Mouse (Mus musculus): ENCODE measurements at regions not wholly inside any gene's neighbourhood (a gene's known extent, or its start where the extent isn't known, plus 50 kb on each side); places are given as distances from the start of the nearest gene placed in this dataset.

DNA sequence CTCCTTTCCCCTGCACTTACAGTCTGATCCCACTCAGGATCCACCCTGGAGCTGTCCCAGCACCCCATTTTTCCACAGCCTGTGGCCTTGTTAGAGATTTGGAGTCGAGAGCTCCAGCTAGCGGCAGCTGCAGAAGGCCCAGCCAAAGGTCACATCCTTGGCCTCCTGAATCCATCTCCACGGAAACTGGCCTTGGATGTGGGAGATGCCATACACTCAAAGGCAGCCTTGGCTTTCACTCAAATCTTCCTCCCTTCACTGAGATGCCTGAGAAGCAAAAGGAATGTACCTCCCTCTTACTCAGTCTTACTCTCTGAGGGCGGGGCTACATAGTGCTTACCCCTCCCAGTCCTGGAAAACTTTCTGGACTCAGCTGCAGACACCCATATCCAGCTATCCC lies 56.2 kb upstream of the Ky start:
- H3K9me3 ChIP-seq (replicated peaks) = no peaks in the 10 kb centered on the region
- H3K4me3 ChIP-seq = no peak overlapping the region
- no peaks in the 10 kb centered on the region for H3K4me1 ChIP-seq
- H3K27me3 ChIP-seq (ENCODE audit: low read depth, poor library complexity, severe bottlenecking) = no peaks in the 10 kb centered on the region
- no peak overlapping the region for H3K27ac ChIP-seq
- no peaks in the 10 kb centered on the region for H3K36me3 ChIP-seq
- WGBS = 93% methylated on average over 4 of the region's 4 CpGs
- no peak for DNase-seq (ENCODE audit: low spot score)

DNA sequence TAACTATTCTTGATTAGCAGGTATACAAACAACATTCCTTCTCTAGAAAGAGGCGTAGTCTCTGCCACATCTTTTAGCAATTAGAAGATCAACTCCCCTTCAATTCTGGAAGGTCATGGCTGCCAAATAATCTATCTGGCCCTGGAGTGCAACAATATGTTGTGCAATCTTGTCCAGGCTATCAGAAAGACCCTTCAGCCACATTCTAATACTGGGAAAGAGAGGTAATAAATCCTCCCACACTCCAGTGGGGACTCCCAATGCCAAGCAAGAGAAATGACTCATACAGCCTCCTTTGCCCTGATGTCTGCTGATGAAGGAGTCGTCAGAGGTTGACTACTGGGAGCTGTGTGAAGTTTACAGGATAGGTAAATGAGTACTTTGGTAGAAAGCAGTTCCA lies 59.5 kb upstream of the Ky start:
- WGBS = 58% methylated on average over 2 of the region's 2 CpGs
- no peak overlapping the region for H3K27ac ChIP-seq
- H3K4me1 ChIP-seq = no peaks in the 10 kb centered on the region
- H3K27me3 ChIP-seq (ENCODE audit: low read depth, poor library complexity, severe bottlenecking) = no peaks in the 10 kb centered on the region
- H3K4me3 ChIP-seq = no peak overlapping the region
- DNase-seq (ENCODE audit: low spot score) = no peak
- no peaks in the 10 kb centered on the region for H3K36me3 ChIP-seq
- H3K9me3 ChIP-seq (replicated peaks) = no peaks in the 10 kb centered on the region

DNA sequence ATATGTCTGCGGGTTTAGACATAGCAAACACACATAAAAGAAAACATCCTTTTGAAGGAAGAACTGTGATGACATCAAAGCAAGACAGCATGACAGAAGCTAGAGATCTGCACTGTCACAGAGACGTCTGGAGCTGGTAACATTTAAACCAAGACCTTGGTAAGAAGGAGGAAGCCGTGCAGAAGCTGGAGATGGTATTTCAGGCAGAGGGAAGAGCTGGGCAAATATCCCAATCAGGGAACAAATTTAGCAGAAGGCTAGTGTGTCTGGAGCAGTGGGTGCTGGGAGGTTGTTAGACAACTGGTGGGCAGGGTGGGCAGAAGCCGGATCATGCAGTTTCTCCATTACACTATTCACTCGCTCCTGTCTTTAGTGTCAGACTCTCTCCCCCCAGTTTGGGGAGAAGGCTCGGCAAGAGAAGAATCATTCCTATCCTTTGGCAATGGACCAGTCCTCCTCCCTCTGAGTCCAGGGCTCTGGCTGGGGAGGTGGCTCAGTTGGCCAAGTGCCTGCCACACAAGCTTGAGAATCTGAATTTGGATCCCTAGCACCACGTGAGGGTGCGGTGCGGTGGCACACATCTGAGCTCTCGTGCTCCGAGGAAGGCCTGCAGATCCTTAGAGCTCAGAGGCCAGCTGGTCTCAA lies 63.2 kb upstream of the Ky start:
- no peak for DNase-seq (ENCODE audit: low spot score)
- no peak overlapping the region for H3K27ac ChIP-seq
- H3K36me3 ChIP-seq = no peaks in the 10 kb centered on the region
- H3K4me3 ChIP-seq = no peak overlapping the region
- H3K27me3 ChIP-seq (ENCODE audit: low read depth, poor library complexity, severe bottlenecking) = no peaks in the 10 kb centered on the region
- H3K9me3 ChIP-seq (replicated peaks) = no peaks in the 10 kb centered on the region
- H3K4me1 ChIP-seq = no peaks in the 10 kb centered on the region
- 89% methylated on average over 11 of the region's 11 CpGs for WGBS

DNA sequence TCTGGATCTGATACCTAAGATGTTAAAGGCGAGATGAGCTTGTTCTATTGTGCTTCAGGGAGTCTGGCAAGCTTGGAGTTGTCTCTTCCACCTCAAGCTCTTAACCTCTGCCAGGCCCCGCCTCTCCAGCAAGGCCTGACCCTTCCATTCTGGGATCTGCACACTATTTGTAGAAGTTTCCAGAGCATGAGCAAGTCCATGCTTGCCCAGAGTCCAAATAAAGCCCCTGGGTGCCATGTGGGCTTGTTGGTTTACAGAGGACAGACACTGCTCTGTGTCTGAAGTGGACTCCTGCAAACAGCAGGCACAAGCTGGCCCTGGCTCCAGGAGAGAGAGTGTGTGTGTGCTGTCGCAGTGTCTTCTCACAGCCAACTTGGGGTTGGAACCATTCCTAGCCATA lies 67.9 kb upstream of the Ky start:
- H3K27ac ChIP-seq = no peak overlapping the region
- no peak for DNase-seq (ENCODE audit: low spot score)
- no peaks in the 10 kb centered on the region for H3K4me1 ChIP-seq
- no peaks in the 10 kb centered on the region for H3K27me3 ChIP-seq (ENCODE audit: low read depth, poor library complexity, severe bottlenecking)
- H3K36me3 ChIP-seq = no peaks in the 10 kb centered on the region
- no peak overlapping the region for H3K4me3 ChIP-seq
- H3K9me3 ChIP-seq (replicated peaks) = no peaks in the 10 kb centered on the region
- WGBS = 87% methylated on average over 3 of the region's 3 CpGs

DNA sequence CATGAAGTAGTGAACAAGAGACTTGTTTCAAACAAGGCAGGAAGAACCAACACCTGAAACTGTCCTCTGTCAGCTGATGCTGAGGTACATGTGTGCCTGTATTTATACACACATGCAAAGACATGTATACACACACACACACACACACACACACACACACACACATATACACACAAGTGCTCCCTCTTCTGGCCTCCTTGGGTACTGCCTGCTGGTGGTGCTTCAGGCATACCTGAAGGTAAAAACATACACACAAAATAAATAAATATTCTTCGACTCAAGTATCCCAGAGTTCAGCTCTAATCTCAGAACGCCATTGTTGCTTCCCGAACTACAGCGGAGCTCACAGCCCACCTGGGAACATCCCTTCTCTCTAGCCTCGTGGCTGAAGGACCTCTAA lies 69.2 kb upstream of the Ky start:
- Histone ChIP-seq H3K4me1 (no peaks in the 10 kb centered on the region), H3K36me3 (no peaks in the 10 kb centered on the region), H3K27me3 (ENCODE audit: low read depth, poor library complexity, severe bottlenecking) (no peaks in the 10 kb centered on the region; the same call in 1 of the 2 replicates), H3K4me3 (no peak overlapping the region), H3K9me3 (replicated peaks) (no peaks in the 10 kb centered on the region), H3K27ac (no peak overlapping the region)
- 93% methylated on average over 5 of the region's 5 CpGs for WGBS
- DNase-seq (ENCODE audit: low spot score) = no peak

DNA sequence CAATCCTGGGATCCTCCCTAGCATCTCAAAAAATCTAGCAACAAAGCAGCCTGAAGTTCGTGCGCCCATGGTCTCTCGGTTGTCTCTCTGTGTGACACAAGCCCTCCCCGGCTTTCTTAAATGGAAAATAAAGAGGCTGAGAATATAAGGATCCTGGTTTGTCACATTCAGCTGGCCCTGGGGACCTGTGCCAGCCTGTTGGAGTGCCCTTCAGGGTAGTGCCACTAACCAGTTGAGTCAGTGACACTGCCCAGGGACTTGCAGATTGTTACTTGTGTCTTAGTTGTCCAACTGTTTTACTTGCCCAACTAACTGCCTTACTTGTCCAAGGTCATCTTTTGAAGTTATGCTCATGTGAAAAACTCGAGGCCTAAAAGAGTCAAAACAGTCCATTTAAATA lies 73.5 kb upstream of the Ephb1 start:
- Histone ChIP-seq H3K27me3 (ENCODE audit: low read depth, poor library complexity, severe bottlenecking) (peaks cover 51% of the 10 kb centered on the region), H3K27ac (no peak overlapping the region), H3K9me3 (replicated peaks) (no peaks in the 10 kb centered on the region), H3K4me1 (peaks cover 21% of the 10 kb centered on the region), H3K4me3 (no peak overlapping the region), H3K36me3 (no peaks in the 10 kb centered on the region)
- DNase-seq (ENCODE audit: low spot score) = no peak
- 92% methylated on average over 5 of the region's 5 CpGs for WGBS

DNA sequence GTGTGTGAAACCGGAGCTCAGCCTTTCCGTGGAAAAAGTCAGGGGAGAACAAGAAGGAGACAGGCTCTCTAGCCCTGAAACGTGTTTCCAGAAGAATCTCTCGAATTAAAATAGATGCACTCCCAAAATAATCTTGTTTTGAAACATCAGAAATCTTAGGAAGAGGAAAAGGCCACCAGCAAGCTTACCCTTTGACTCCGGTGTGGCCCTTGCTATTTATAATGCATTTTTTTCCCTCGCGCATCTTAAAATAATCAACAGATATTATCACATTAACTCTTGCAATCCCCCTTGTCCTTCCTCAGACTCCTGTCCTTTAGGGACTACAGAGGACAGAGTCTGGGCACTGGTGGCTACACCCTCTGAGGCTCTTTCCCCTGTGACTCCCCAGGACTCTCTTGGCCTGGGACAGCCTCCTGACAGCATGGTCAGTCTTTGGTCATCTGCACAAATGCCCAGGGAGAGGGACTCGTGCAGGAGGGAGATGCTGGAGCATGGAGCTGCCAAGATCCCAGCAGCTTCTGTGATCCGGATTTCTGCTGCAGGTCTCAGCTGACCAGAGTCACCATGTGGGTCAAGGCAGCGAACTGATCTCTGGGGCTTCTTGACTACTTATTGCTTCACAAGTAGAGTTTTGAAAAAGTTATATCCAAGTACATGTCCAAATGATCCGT lies 70.3 kb upstream of the Ephb1 start:
- DNase-seq (ENCODE audit: low spot score) = no peak
- 63% methylated on average over 11 of the region's 11 CpGs for WGBS
- Histone ChIP-seq H3K4me1 (peaks cover 24% of the 10 kb centered on the region), H3K27ac (peak overlapping the region; percentile 88), H3K9me3 (replicated peaks) (no peaks in the 10 kb centered on the region), H3K4me3 (peak overlapping the region; percentile 37; the same call in 1 of the 2 replicates), H3K27me3 (ENCODE audit: low read depth, poor library complexity, severe bottlenecking) (peaks cover 43% of the 10 kb centered on the region), H3K36me3 (no peaks in the 10 kb centered on the region)

DNA sequence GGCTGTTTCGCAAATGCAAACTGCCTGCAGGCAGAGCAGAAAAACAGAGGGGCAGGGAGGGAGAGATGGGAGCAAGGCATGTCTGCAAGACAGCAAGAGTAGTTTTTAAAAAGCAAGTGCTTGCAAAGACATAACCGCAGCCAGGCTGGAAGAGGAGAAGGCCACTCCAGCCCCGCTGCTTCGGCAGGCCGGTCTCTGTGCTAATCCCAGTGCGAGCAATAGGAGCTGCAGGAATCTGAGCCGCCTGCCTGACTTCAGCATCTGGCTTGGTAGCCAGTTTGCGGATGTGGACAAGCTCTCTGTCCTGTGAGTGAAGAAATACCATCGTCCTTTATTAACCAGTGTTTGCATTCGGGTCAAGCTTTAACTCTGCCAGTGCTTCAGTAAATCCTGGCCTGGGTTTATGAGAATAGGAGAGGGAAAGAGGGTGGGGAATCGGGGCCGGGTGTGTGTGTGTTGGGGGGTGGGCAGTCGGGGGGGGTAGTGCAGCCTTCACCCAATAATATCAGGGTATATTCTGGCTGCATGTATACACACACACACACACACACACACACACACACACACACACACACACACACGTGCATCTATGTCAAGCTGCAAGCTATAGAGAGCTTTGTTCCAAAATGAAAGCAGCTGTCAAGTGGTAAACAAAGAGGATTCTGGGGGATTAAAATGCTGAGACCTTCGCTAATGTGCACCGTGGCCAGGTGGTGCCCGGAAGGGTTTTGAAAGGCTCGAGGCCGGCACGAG lies 69.6 kb upstream of the Ephb1 start:
- Histone ChIP-seq H3K36me3 (no peaks in the 10 kb centered on the region), H3K27ac (peak overlapping the region; percentile 88), H3K4me1 (peaks cover 24% of the 10 kb centered on the region), H3K27me3 (ENCODE audit: low read depth, poor library complexity, severe bottlenecking) (peaks cover 42% of the 10 kb centered on the region), H3K9me3 (replicated peaks) (no peaks in the 10 kb centered on the region), H3K4me3 (peak overlapping the region; percentile 37)
- 12% methylated on average over 20 of the region's 20 CpGs for WGBS
- DNase-seq (ENCODE audit: low spot score) = peak; percentile 74

DNA sequence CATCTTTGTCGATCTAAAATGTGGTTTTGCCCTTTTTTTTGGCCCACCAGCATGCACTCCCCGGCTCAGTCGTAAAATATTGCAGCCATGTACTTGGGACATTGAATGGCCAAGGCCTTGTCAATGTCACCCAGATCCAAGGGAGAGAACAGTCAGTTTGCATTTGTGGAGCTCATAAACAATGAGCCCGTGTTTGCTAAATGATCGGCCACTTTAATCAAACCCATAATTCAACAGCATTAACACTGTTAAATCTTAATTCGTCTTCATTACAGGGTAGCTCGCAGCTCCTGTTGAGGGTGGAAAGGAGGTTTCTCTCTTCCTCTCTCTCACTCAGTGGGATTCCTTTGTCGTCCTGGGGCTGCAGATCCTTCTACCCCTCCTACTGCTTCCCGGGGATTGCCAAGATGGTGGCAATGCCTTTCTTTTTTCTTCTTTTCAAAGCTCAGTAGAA lies 69.0 kb upstream of the Ephb1 start:
- no peak for DNase-seq (ENCODE audit: low spot score)
- peaks cover 24% of the 10 kb centered on the region for H3K4me1 ChIP-seq
- H3K27me3 ChIP-seq (ENCODE audit: low read depth, poor library complexity, severe bottlenecking) = peaks cover 42% of the 10 kb centered on the region
- H3K36me3 ChIP-seq = no peaks in the 10 kb centered on the region
- WGBS = 14% methylated on average over 9 of the region's 9 CpGs
- H3K4me3 ChIP-seq = peak overlapping the region; percentile 37
- H3K27ac ChIP-seq = peak overlapping the region; percentile 88
- no peaks in the 10 kb centered on the region for H3K9me3 ChIP-seq (replicated peaks)

DNA sequence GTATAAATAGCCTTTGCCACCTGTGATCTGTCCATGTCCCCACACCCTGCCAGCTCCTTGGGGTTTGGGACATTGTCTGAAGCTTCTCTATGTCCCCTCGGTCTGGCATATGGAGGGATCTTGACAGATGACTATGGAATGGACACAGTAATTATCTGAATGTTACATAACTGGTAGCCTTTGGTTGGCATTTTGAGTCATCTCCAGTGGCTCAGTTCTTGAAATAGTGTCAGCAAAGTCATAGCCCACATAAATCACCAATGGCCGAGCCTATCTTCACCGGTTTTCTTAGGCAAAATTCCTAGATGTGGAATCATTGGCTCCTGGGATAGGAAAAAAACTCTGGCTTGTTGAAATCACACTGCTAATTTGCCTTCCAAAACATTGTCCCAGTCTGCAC lies 67.3 kb upstream of the Ephb1 start:
- Histone ChIP-seq H3K4me3 (no peak overlapping the region), H3K36me3 (no peaks in the 10 kb centered on the region), H3K4me1 (peaks cover 24% of the 10 kb centered on the region), H3K9me3 (replicated peaks) (no peaks in the 10 kb centered on the region), H3K27me3 (ENCODE audit: low read depth, poor library complexity, severe bottlenecking) (peaks cover 30% of the 10 kb centered on the region), H3K27ac (no peak overlapping the region)
- WGBS = 88% methylated on average over 3 of the region's 3 CpGs
- no peak for DNase-seq (ENCODE audit: low spot score)

DNA sequence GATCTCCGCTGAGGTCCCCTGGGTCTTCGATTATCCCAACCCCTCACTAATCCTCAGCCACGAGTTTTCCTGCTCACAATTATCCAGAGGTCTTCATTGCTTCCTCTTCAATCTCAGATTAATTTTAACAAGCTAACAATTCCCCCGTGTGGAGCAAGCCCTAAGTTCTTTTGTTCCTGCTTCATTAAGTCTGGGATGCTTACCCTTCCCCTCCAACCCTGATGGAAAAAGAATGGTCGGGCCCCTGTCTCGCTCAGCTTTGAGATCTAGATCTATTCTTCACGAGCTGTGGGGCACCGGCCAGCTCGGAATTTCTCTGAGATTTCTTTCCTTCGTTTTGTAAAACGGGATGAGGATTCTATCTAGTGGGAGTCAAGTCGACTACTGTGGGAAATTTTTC lies 65.7 kb upstream of the Ephb1 start:
- 44% methylated on average over 12 of the region's 12 CpGs for WGBS
- no peak for DNase-seq (ENCODE audit: low spot score)
- H3K36me3 ChIP-seq = no peaks in the 10 kb centered on the region

DNA sequence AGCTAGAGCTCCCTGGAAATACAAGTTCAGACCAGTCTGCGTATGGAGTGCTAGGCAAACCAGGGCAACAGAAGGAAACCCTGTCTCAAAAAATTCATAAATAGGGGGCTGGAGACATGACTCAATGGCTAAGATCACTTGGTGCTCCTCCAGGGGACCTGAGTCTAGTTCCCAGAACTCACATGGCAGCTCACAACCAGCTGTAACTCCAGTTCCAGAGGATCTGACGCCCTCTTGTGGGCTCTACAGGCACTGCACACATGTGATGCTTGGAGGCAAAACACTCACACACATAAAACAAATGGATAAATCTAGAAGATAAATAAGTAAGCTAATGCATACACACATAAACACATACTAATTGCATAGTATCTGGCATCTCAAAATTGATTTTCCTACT lies 59.1 kb upstream of the Ephb1 start:
- 69% methylated on average over 2 of the region's 2 CpGs for WGBS
- Histone ChIP-seq H3K4me1 (no peaks in the 10 kb centered on the region), H3K9me3 (replicated peaks) (no peaks in the 10 kb centered on the region), H3K36me3 (no peaks in the 10 kb centered on the region), H3K27ac (no peak overlapping the region), H3K27me3 (ENCODE audit: low read depth, poor library complexity, severe bottlenecking) (no peaks in the 10 kb centered on the region), H3K4me3 (no peak overlapping the region)
- no peak for DNase-seq (ENCODE audit: low spot score)

More for the DNA sequence above, 65.7 kb upstream of the Ephb1 start:
- no peak overlapping the region for H3K27ac ChIP-seq
- no peak overlapping the region for H3K4me3 ChIP-seq
- no peaks in the 10 kb centered on the region for H3K9me3 ChIP-seq (replicated peaks)
- peaks cover 14% of the 10 kb centered on the region for H3K27me3 ChIP-seq (ENCODE audit: low read depth, poor library complexity, severe bottlenecking)
- H3K4me1 ChIP-seq = peaks cover 24% of the 10 kb centered on the region

DNA sequence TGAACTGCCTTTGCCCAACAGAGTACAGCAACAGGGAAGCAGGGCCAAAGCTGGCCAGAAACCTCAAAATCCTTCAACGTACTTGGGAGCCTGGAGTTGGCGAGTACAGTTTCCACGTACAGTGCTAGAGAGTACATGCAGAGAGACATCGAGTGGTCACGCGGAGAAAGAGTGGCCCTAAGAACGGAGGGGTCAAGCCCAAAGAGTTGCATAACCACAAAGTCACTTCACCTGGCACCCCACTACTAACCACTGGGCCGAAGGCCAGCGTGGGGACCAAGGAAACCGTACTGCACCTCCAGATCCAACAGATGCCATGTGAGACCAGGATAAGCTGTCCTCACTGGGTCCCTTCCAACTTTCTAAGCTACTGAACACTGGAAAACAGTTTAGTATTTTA lies 56.2 kb upstream of the Ephb1 start:
- 94% methylated on average over 10 of the region's 10 CpGs for WGBS
- Histone ChIP-seq H3K36me3 (no peaks in the 10 kb centered on the region), H3K9me3 (replicated peaks) (no peaks in the 10 kb centered on the region), H3K4me3 (no peak overlapping the region), H3K4me1 (peaks cover 5% of the 10 kb centered on the region; the same call in 1 of the 2 replicates), H3K27me3 (ENCODE audit: low read depth, poor library complexity, severe bottlenecking) (peaks cover 19% of the 10 kb centered on the region; the same call in 1 of the 2 replicates), H3K27ac (no peak overlapping the region)
- DNase-seq (ENCODE audit: low spot score) = no peak
